Mouse (Mus musculus): Measurements from ENCODE around the gene Frzb.

- TF ChIP-seq POLR2A (IDR thresholded peaks at IDR 0.05; ENCODE audit: low read depth, low read length) (no peak), CTCF (IDR thresholded peaks at IDR 0.05; ENCODE audit: borderline replicate concordance, insufficient read depth, low read length) (no peak)
Measured at GRCm38 (mm10) chr2:80409893-80410574, 37.4 kb downstream of the Frzb start.

All from embryonic fibroblast, embryonic 13.5 days (primary cell).